Mouse (Mus musculus) stomach, embryonic 15.5 days (tissue): ENCODE results near the gene Timm29. TPM values are rescaled to one million over a fixed set of nuclear protein-coding genes. Genes with fewer than 3 reads are reported as not detected.
A peak's percentile ranks its signal among the peaks of the same experiment; 100 is the strongest.

Source experiments
- ATAC-seq: fragments of 200-750 bp; cut with Nextera tagmentation; 2 replicates; pipeline ENCODE4 v1.8.0; 2017; ENCODE audit warnings: low read depth, moderate number of reproducible peaks, moderate TSS enrichment; ENCODE audit not compliant: insufficient read depth, low FRiP score
- H3K27ac ChIP-seq: fragments of 300-500 bp; sonication (generic); 2 replicates; pipeline ENCODE4 v1.5.1; 2015; ENCODE audit warnings: mild to moderate bottlenecking, inconsistent platforms
- H3K27me3 ChIP-seq: fragments of 300-500 bp; sonication (generic); replicated peaks from 2 replicates; pipeline ENCODE4 v1.6.1; 2015; ENCODE audit warnings: inconsistent platforms
- H3K36me3 ChIP-seq: fragments of 300-500 bp; sonication (generic); 2 replicates; pipeline ENCODE4 v1.6.1; 2015; ENCODE audit warnings: inconsistent platforms
- H3K4me1 ChIP-seq: fragments of 300-500 bp; sonication (generic); 2 replicates; pipeline ENCODE4 v1.6.1; 2015; ENCODE audit warnings: inconsistent platforms
- H3K4me2 ChIP-seq: fragments of 300-500 bp; sonication (generic); 2 replicates; pipeline ENCODE4 v1.6.1; 2015; ENCODE audit warnings: mild to moderate bottlenecking, inconsistent platforms
- H3K4me3 ChIP-seq: fragments of 300-500 bp; sonication (generic); replicated peaks from 2 replicates; pipeline ENCODE4 v1.5.1; 2015; ENCODE audit warnings: inconsistent platforms
- H3K9ac ChIP-seq: fragments of 300-500 bp; sonication (generic); 2 replicates; pipeline ENCODE4 v1.6.1; 2015; ENCODE audit warnings: inconsistent platforms
- H3K9me3 ChIP-seq: fragments of 300-500 bp; sonication (generic); 2 replicates; pipeline ENCODE4 v1.6.1; 2016; ENCODE audit warnings: inconsistent platforms
- WGBS: fragments of 180-500 bp; shearing (Covaris S2); methylation state at CpG from one replicate; pipeline ENCODE4 v1.1.7; 2015; 5-methylcytosine and 5-hydroxymethylcytosine counted together
- polyA plus RNA-seq: library from polyadenylated mRNA; unstranded; fragments of >200 nt; fragmentation: Nextera tagmentation; extraction: Ambion mirVana; gene quantifications from 2 replicates; pipeline ENCODE4 v1.2.1, GENCODE M21; 2015

Timm29 gene
- polyA plus RNA-seq: 25.4 and 29.9 TPM in 2 replicates

DNA sequence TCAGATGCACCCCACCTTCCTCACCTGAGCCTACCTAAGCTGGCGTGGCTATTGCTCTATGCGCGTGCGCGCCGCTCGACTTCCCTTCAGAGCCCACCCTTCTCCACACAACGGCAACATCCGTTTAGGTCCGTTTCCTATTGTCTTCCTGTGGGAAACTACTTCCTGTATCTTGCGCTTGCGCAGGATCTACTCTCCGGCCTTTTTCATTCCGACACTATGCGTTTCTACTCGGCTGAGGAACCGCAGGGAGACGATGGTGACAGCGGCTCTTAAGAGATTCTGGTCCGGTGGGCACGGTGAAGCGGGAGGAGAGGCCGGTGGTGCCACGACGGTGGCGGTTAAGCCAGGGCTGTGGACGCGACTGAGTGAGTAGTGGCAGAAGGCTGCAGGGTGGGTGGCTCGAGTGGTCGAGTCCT is at the start of gene Timm29, which contains the start of gene Yipf2:
Gene Timm29 (plus strand): TSS at position 20 of the 419 bp plus-strand sequence.
Gene Yipf2 (minus strand): TSS at position 126 of the 419 bp plus-strand sequence.
- Histone ChIP-seq H3K4me1 (peaks cover 14% of the 10 kb centered on the region), H3K4me2 (peak within 1 kb of the TSS; percentile 92), H3K9me3 (no peaks in the 10 kb centered on the region), H3K4me3 (peak within 1 kb of the TSS; percentile 82), H3K27ac (peak within 1 kb of the TSS; percentile 87), H3K36me3 (peaks cover 28% of the 10 kb centered on the region), H3K27me3 (no peaks in the 10 kb centered on the region), H3K9ac (peak within 1 kb of the TSS; percentile 86)
- 0% methylated on average over 30 of the region's 30 CpGs for WGBS
- peak; percentile 90 for ATAC-seq

DNA sequence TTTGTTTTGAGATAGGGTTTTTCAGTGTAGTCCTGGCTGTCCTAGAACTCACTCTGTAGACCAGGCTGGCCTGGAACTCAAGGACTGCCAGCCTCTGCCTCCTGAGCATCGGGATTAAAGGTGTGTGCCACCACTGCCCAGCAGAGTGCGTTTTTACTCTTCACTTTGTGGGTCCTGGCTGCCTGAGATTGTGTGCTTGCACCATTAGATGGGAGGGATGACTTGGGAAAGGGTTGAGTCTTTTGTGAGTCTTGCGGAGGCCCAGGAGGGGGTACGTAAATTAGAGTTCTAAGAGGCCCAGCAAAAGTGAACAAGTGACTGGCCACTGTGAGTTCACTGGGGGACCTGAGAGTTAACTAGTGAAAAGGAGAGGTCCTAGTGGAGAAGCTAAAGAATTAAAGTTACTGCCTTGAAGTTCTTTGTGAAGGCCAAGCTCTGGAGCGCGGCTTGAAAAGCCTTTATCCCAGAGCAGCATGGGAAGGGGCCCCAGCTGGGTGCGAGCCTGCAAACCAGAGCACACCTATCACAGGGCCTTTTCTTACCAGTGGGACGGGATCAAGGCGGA is 47.1 kb upstream of the Timm29 start:
- WGBS: 6% methylated on average over 9 of the region's 9 CpGs

DNA sequence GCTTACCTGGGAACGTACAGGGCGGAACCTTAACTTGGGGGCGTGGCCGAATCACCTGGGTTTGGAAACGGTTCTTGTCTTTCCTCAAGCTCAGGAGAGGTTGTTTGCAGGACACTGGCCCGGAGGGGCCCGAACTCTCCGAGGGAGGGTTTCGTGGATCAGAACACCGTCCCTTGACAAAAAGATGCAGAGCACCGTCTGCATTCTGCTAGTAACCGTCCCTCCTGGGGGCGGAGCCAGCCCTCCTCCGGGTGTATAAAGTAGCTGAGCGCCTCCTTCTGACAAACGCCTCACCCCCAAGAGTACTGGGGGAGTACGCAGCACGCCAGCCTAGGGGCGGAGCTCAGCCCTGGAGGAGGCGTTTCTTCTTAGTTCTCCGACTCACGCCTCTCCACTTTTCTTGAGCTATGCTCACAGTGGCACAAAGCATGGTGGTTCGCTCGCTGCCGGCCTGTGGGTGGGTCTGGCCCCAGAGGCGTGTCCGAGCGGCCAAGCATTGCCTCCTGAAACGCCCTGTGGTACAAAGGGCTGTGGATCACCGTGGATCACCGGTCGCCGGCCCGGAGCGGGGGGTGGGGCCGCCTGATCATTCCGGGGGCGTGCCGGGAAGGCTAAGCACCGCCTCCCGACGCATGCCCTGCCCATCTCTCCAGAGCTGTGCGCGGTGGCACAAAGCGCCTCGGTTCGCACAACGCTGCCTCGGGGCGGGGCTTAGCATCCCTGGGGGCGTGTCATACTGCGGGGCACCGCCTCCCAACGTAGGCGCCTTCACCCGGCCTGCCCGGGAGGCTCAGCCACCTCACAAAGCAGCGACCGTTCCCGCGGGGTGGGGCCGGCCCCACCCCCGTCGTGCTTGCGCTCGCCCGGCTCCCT is 46.4 kb upstream of the Timm29 start:
- WGBS: under 1% methylated on average over 67 of the region's 67 CpGs
- Histone ChIP-seq H3K4me1 (peaks cover 22% of the 10 kb centered on the region), H3K36me3 (peaks cover 5% of the 10 kb centered on the region), H3K9me3 (no peaks in the 10 kb centered on the region), H3K4me2 (peak overlapping the region; percentile 66), H3K4me3 (peak overlapping the region; percentile 84), H3K27ac (peak overlapping the region; percentile 95), H3K27me3 (no peaks in the 10 kb centered on the region), H3K9ac (peak overlapping the region; percentile 26; the same call in 1 of the 2 replicates)
- peak; percentile 92 for ATAC-seq

More for the DNA sequence above, 47.1 kb upstream of the Timm29 start:
- H3K27me3 ChIP-seq: no peaks in the 10 kb centered on the region
- peak overlapping the region; percentile 66 for H3K4me2 ChIP-seq
- H3K36me3 ChIP-seq: no peaks in the 10 kb centered on the region
- H3K27ac ChIP-seq: peak overlapping the region; percentile 95
- peak overlapping the region; percentile 26; the same call in 1 of the 2 replicates for H3K9ac ChIP-seq
- peak overlapping the region; percentile 84 for H3K4me3 ChIP-seq
- ATAC-seq: peak; percentile 81
- peaks cover 22% of the 10 kb centered on the region for H3K4me1 ChIP-seq
- H3K9me3 ChIP-seq: no peaks in the 10 kb centered on the region

DNA sequence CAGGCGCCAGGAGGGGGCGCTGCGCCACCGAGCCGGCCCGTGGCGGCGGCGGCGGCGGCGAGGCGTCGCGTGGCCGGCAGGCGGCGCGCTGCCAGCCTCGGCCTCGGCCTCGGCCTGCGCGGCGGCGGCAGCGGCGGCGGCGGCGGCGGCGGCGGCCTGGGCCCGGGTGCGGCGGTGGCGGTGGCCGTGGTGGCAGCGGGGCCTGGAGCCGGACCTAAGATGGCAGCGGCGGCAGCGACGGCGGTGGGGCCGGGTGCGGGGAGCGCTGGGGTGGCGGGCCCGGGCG is 45.8 kb upstream of the Timm29 start, which contains the start of gene Carm1:
Gene Carm1 (plus strand): TSS at position 106 of the 286 bp plus-strand sequence.
- WGBS: 2% methylated on average over 17 of the region's 52 CpGs
- Histone ChIP-seq H3K9me3 (no peaks in the 10 kb centered on the region), H3K4me2 (peak within 1 kb of the TSS; percentile 68), H3K9ac (peak within 1 kb of the TSS; percentile 98), H3K36me3 (peaks cover 5% of the 10 kb centered on the region), H3K4me3 (peak within 1 kb of the TSS; percentile 84), H3K27ac (peak within 1 kb of the TSS; percentile 98), H3K27me3 (no peaks in the 10 kb centered on the region), H3K4me1 (peaks cover 22% of the 10 kb centered on the region)
- ATAC-seq: no peak; the same call in 1 of the 2 replicates

DNA sequence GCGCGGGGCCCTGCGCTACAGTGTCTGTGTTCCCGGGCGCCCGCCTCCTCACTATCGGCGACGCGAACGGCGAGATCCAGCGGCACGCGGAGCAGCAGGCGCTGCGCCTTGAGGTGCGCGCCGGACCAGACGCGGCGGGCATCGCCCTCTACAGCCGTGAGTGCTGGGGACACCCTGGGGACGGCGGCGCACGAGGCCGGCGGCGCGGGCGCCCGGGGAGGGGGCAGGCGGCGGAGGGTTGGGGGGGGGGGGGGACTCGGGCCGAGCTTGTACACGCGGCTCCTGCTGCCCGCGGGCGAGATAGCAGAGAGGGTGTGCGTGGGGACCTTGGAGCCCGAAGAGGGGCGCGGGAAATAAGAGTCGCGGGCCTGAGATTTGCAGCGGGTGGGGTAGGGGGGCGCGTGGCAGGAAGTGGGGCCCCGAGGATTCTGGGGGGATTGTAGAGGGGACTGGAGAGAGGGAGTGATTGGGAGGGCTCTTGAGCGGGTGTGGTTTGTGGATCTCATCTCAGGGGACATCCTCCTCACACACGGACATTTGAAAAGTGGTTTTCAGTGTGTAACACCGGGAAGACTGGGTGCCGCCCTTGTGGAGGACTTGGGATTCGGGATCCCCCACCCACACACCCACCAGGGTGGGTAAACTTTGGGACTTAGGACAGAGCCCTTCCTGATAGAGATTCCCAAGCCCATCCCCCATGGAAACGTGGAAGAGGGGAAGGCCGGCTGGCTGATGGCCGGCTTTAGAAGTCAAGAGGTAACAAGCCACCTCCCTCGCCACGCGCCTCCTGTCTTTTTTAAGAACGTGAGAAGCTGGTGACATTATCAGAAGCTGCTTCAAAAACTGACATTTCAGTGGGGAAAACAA is 45.2 kb upstream of the Timm29 start:
- Histone ChIP-seq H3K4me3 (peak overlapping the region; percentile 84), H3K27ac (peak overlapping the region; percentile 98), H3K4me1 (peaks cover 22% of the 10 kb centered on the region), H3K27me3 (no peaks in the 10 kb centered on the region), H3K9me3 (no peaks in the 10 kb centered on the region), H3K9ac (peak overlapping the region; percentile 98), H3K36me3 (peaks cover 6% of the 10 kb centered on the region), H3K4me2 (peak overlapping the region; percentile 68)
- peak; percentile 15 for ATAC-seq
- under 1% methylated on average over 46 of the region's 66 CpGs for WGBS

DNA sequence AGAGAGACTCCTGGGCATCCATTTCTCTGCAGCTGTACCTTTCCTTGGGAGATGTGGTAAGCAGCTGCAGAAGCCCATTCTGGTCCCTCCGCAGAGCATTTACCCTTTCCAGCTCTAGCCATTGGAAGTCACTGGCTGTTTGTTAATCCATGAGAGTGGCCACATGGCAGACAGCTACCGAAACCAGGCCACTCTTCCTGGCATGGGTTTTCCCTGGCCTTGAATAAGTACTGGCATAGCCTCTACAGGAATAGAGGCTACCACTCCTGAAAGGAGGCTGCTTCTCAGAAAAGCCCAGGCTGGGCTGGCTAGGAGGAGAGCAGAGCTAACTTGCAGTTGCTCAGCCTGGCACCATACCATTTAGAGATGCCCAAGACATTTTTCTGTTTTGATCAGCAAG is 41.5 kb upstream of the Timm29 start:
- Histone ChIP-seq H3K27ac (no peak overlapping the region), H3K36me3 (peaks cover 14% of the 10 kb centered on the region), H3K9ac (no peak overlapping the region), H3K4me3 (no peak overlapping the region), H3K4me1 (peaks cover 15% of the 10 kb centered on the region), H3K27me3 (no peaks in the 10 kb centered on the region), H3K9me3 (no peaks in the 10 kb centered on the region), H3K4me2 (no peak overlapping the region)
- WGBS: 91% methylated on average over 2 of the region's 2 CpGs
- ATAC-seq: no peak

DNA sequence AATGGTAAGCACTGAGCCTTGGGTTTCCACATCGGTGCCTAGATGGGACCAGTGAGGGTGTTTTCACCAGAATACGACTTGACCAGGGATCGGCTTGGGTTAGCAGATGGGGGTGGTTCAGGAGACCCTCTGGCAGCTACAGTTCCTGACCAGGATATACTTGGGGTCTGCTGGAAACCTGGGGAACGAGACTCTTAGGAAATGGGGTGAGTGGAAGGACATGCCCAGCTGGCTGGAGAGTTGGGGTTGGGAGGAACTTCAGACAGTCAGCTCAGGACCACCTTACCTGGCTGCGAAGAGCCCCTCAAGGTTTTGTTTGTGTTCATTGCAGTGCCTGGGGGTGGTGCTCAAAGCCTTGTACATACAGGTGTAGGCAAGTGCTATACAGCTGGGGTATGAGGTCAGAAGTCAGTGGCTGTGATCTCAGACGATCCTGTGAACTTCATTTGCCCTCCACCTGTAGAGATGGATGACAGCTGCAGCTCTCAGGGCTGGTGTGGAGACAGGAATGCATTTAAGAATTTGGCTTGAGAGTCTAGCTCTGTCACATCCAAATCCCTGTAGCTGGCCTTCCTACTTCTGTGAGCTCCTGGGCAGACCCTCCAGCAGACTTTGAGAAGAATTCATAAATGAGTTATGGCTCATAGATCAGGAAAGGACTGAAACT is 38.8 kb upstream of the Timm29 start:
- no peak for ATAC-seq
- Histone ChIP-seq H3K4me3 (no peak overlapping the region), H3K4me1 (peaks cover 23% of the 10 kb centered on the region), H3K27ac (no peak overlapping the region), H3K9ac (no peak overlapping the region), H3K36me3 (peaks cover 14% of the 10 kb centered on the region), H3K27me3 (no peaks in the 10 kb centered on the region), H3K9me3 (no peaks in the 10 kb centered on the region), H3K4me2 (no peak overlapping the region)
- WGBS: 75% methylated on average over 6 of the region's 6 CpGs

DNA sequence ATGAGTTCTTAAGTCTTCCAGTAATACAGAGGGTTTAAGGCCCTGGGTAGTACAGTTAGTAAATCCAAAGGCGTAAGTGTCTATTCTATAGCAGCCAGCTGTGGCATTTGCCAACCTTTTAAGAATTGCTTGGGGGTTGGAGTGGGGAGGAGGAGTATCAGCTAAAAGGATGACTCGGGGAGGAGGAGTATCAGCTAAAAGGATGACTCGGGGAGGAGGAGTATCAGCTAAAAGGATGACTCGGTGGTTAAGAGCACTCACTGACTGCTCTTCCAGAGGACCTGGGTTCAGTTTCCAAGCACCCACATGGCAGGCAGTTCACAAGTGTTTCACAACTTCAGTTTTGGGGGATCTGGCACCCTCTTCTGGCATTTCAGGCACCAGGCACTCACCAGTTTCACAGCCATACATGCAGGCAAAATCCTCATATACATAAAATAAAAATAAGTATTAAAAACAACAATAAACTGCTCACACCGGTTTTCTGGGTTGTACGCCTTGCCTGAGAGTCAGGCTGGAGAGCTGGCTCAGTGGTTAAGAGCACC is 37.3 kb upstream of the Timm29 start:
- Histone ChIP-seq H3K27me3 (no peaks in the 10 kb centered on the region), H3K9me3 (no peaks in the 10 kb centered on the region), H3K27ac (no peak overlapping the region), H3K4me2 (no peak overlapping the region), H3K4me1 (peaks cover 19% of the 10 kb centered on the region), H3K9ac (no peak overlapping the region), H3K4me3 (no peak overlapping the region), H3K36me3 (peaks cover 14% of the 10 kb centered on the region)
- WGBS: 72% methylated on average over 6 of the region's 6 CpGs
- ATAC-seq: no peak

DNA sequence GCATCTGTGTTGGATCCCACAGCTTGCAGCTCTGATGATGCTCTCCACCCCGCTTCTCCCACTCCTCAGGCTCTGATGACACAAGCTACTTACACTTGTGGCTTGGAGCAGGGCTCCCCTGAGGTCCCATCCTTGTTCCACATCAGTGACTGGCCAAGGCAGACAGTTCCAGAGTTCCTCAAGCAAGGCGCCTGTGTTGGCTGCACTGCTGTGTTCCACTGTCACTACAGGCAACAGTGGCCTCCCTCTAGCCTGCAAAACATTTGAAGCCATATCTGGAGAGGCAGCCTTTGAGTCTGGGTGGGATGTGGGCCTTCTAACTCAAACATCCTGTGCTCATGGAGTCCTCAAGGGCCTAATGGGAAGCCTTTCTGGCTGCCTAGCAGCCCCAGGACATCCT is 35.5 kb upstream of the Timm29 start:
- Histone ChIP-seq H3K27ac (no peak overlapping the region), H3K4me3 (no peak overlapping the region), H3K9me3 (no peaks in the 10 kb centered on the region), H3K4me2 (no peak overlapping the region), H3K36me3 (peaks cover 9% of the 10 kb centered on the region; the same call in 1 of the 2 replicates), H3K27me3 (no peaks in the 10 kb centered on the region), H3K4me1 (peaks cover 19% of the 10 kb centered on the region), H3K9ac (no peak overlapping the region)
- 91% methylated on average over 2 of the region's 2 CpGs for WGBS
- no peak for ATAC-seq

DNA sequence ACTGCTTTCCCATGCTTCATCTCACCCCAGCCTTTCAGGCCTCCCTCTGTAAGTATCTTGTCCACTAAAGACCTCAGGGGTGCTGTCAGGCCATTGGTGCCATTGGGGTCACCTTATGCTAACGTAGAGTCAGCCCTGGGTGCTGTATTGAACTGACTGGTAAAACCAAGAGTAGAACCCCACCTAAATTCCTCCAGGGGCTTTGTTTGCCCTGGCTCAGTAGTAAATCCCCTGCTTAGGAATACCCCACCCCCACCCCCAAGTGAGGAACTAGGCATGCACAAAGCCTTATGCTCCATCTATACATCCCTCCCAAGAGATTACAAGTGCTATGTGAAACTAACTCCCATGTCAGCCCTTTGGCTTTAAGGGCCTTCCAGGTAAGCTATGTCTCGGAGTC is 35.0 kb upstream of the Timm29 start:
- Histone ChIP-seq H3K4me2 (no peak overlapping the region), H3K9ac (no peak overlapping the region), H3K4me3 (no peak overlapping the region), H3K4me1 (peaks cover 19% of the 10 kb centered on the region), H3K36me3 (peaks cover 6% of the 10 kb centered on the region; the same call in 1 of the 2 replicates), H3K27ac (no peak overlapping the region), H3K27me3 (no peaks in the 10 kb centered on the region), H3K9me3 (no peaks in the 10 kb centered on the region)
- WGBS: 75% methylated on average over 2 of the region's 2 CpGs
- ATAC-seq: no peak

DNA sequence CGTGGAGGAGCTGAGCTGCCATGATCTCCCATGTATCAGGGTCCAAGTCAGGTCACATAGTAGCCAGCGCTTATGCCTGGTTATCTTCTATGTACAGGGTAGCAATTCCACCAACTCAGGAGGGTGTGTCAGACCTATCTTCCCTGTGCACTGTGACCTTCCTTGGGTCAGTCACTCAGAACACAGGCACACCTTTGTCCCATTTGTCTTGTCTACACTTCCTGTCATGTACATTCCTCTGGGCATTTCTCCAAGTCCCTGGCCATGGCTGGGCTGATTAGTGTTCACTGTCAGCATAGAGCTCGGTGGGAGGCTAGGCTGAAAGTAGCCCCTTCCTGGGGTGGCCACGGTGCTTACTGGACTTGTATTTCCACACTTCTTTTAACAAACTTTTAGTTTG is 34.2 kb upstream of the Timm29 start:
- no peaks in the 10 kb centered on the region for H3K9me3 ChIP-seq
- H3K4me3 ChIP-seq: no peak overlapping the region
- no peak overlapping the region for H3K9ac ChIP-seq
- peaks cover 6% of the 10 kb centered on the region; the same call in 1 of the 2 replicates for H3K36me3 ChIP-seq
- H3K27ac ChIP-seq: no peak overlapping the region
- H3K4me2 ChIP-seq: no peak overlapping the region
- 68% methylated on average over 4 of the region's 4 CpGs for WGBS
- peaks cover 19% of the 10 kb centered on the region for H3K4me1 ChIP-seq
- H3K27me3 ChIP-seq: no peaks in the 10 kb centered on the region
- peak; percentile 96 for ATAC-seq
